Mouse (Mus musculus): ENCODE measurements around the gene Hspa1a.
"Not testable (repeated sequence)": the region's sequence is repeated elsewhere in the genome, so short reads cannot be mapped to it uniquely, and the experiment has no call there.

DNA sequence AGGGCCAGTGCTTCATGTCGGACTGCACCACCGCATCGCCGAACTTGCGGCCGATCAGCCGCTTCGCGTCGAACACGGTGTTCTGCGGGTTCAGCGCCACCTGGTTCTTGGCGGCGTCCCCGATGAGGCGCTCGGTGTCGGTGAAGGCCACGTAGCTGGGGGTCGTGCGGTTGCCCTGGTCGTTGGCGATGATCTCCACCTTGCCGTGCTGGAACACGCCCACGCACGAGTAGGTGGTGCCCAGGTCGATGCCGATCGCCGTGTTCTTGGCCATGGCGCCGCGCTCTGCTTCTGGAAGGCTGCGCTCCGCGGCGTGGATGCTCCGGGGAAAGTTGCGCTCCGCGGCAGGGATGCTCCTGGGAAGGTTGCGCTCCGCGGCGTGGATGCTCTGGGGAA lies 13.2 kb downstream of the Hspa1a start:
- not testable (repeated sequence) for TF ChIP-seq CTCF (IDR thresholded peaks at IDR 0.05; ENCODE audit: low read depth, low read length); EP300 (IDR thresholded peaks at IDR 0.05; ENCODE audit: insufficient read depth, low read depth, low read length); POLR2A (IDR thresholded peaks at IDR 0.05; ENCODE audit: insufficient read depth, low read length)

Data from ES-Bruce4 (cell line).